8 mouse cellular contexts compared by ENCODE assay signal in the genomic region with DNA sequence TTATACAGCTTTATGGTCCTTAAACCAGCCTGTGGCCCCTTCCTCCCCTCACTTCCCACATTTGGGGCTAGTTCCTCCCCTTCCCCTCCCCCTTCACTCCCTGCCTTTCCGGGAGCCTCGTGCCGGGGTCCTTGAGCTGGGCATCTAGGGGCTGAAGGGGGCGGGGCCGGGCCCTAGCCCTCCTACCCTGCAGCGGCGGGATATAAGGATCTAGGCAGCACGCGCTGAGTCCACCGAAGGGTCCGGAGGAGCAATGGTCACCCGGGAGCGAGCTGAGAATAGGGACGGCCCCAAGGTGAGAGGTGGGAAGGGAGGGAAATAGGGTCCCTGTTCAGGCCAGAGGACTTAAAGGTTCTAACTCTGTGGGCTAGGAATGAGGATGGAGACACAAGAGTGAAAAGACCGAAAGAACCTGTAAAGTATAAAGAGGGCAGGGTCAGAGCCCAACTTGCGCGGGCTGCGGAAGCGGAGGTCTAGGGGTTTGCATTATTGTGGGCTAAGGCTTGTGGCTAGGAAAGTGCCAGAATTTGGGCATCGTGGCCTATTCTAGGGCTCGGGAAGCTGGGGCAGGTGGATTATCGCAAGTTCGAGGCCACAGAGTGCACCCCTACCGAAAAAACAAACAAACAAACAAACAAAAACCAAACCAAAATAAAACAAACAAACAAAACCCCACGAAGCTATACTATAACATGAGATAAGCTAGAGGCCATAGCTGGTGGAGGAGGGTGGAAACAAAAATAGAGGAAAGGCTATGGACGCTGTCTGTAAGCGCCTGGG. TPM values are rescaled to one million over a fixed set of nuclear protein-coding genes. Genes with fewer than 3 reads are reported as not detected.
DNase-seq lines count a peak whose midpoint lies in the region; ATAC-seq lines count a peak whose summit lies in the region.

A gene (plus strand): TSS at position 184 of the 780 bp plus-strand sequence.

- H3K9ac ChIP-seq in heart, embryonic 15.5 days: peak within 1 kb of the TSS; percentile 67
- peak within 1 kb of the TSS; percentile 75 for H3K9ac ChIP-seq in liver, embryonic 13.5 days
- H3K9ac ChIP-seq in stomach, embryonic 15.5 days: peak within 1 kb of the TSS; percentile 63; the same call in 1 of the 2 replicates

- ATAC-seq in heart, embryonic 15.5 days (replicated peaks; ENCODE audit: insufficient number of reproducible peaks, insufficient read depth, low FRiP score, low read depth): no peak
- ATAC-seq in liver, embryonic 13.5 days (ENCODE audit: low read depth): no peak
- ATAC-seq in stomach, embryonic 15.5 days (ENCODE audit: insufficient read depth, low FRiP score, low read depth): no peak

- WGBS in heart, embryonic 15.5 days: 5% methylated on average over 27 of the region's 27 CpGs
- 2% methylated on average over 27 of the region's 27 CpGs for WGBS in liver, embryonic 13.5 days (ENCODE audit: insufficient replicate concordance)
- 2% methylated on average over 27 of the region's 27 CpGs for WGBS in stomach, embryonic 15.5 days

- H3K27me3 ChIP-seq in heart, embryonic 15.5 days: no peaks in the 10 kb centered on the region
- H3K27me3 ChIP-seq in liver, embryonic 13.5 days: peaks cover 47% of the 10 kb centered on the region
- no peaks in the 10 kb centered on the region for H3K27me3 ChIP-seq in stomach, embryonic 15.5 days (replicated peaks)

- H3K9me3 ChIP-seq in heart, embryonic 15.5 days (replicated peaks): no peaks in the 10 kb centered on the region
- H3K9me3 ChIP-seq in liver, embryonic 13.5 days (replicated peaks): no peaks in the 10 kb centered on the region
- H3K9me3 ChIP-seq in stomach, embryonic 15.5 days: no peaks in the 10 kb centered on the region

- peak within 1 kb of the TSS; percentile 94 for H3K27ac ChIP-seq in heart, embryonic 15.5 days
- no peak within 1 kb of the TSS for H3K27ac ChIP-seq in liver, embryonic 13.5 days
- peak within 1 kb of the TSS; percentile 94 for H3K27ac ChIP-seq in stomach, embryonic 15.5 days

- no peaks in the 10 kb centered on the region for H3K36me3 ChIP-seq in heart, embryonic 15.5 days
- no peaks in the 10 kb centered on the region for H3K36me3 ChIP-seq in liver, embryonic 13.5 days
- H3K36me3 ChIP-seq in stomach, embryonic 15.5 days: no peaks in the 10 kb centered on the region

- H3K4me2 ChIP-seq in heart, embryonic 15.5 days: peak within 1 kb of the TSS; percentile 87
- peak within 1 kb of the TSS; percentile 99 for H3K4me2 ChIP-seq in liver, embryonic 13.5 days
- peak within 1 kb of the TSS; percentile 95 for H3K4me2 ChIP-seq in stomach, embryonic 15.5 days

- peak within 1 kb of the TSS; percentile 66 for H3K4me3 ChIP-seq in heart, embryonic 15.5 days
- H3K4me3 ChIP-seq in liver, embryonic 13.5 days (replicated peaks): peak within 1 kb of the TSS; percentile 74
- peak within 1 kb of the TSS; percentile 82 for H3K4me3 ChIP-seq in stomach, embryonic 15.5 days (replicated peaks)

- peaks cover 39% of the 10 kb centered on the region for H3K4me1 ChIP-seq in heart, embryonic 15.5 days (replicated peaks)
- H3K4me1 ChIP-seq in liver, embryonic 13.5 days (replicated peaks): peaks cover 66% of the 10 kb centered on the region
- H3K4me1 ChIP-seq in stomach, embryonic 15.5 days: peaks cover 32% of the 10 kb centered on the region

- peak; percentile 28 for DNase-seq in layer of hippocampus, adult 9-11 months
- DNase-seq in layer of hippocampus, postnatal 10 days (ENCODE audit: low spot score in 2 of 2): no peak
- DNase-seq in cerebellum, postnatal 25 days: peak; percentile 25 to 46
- DNase-seq in liver, embryonic 13.5 days: no peak
- DNase-seq in layer of hippocampus, adult 8-10 months (ENCODE audit: low spot score in 2 of 2): no peak
- DNase-seq in urinary bladder, postnatal 4 days (ENCODE audit: low spot score in 2 of 2): no peak

RNA-seq across cellular contexts. Expression of the gene that starts here (rescaled TPM):
- total RNA-seq in layer of hippocampus, postnatal 10 days (2021): under 1 TPM; 0.54 to 0.96 TPM
- polyA plus RNA-seq in heart, embryonic 15.5 days (2015; fragmentation: Nextera tagmentation; extraction: Ambion mirVana): 0.52 and 0.57 TPM in 2 replicates
- 0.17 and 0.18 TPM in 2 replicates for polyA plus RNA-seq in liver, embryonic 13.5 days (2015; fragmentation: Nextera tagmentation; extraction: Ambion mirVana)
- 0.76 and 1.0 TPM in 2 replicates for polyA plus RNA-seq in stomach, embryonic 15.5 days (2015; fragmentation: Nextera tagmentation; extraction: Ambion mirVana)
- total RNA-seq in layer of hippocampus, adult 8-10 months (2022): 1 to 10 TPM in 3 of 4 experiments, under 1 TPM in 1; 0.97 to 1.8 (median 1.2) TPM

Comparison
In these comparisons a context has a peak if more than half of its experiments do, and no peak if none do; other contexts are left out.
1. DNase-seq: peak in layer of hippocampus, adult 9-11 months (single experiment) and cerebellum, postnatal 25 days (2 of 2); none in layer of hippocampus, postnatal 10 days (0 of 2), liver, embryonic 13.5 days (single experiment), layer of hippocampus, adult 8-10 months (0 of 2) and urinary bladder, postnatal 4 days (0 of 2).
2. Peak in every context shown above with its lines, with median percentiles within 50 percentile points of each other: H3K4me2 ChIP-seq, H3K4me3 ChIP-seq and H3K9ac ChIP-seq.